Mouse (Mus musculus): ENCODE data around the gene Mad2l1bp. TPM values are rescaled to one million over a fixed set of nuclear protein-coding genes. Genes with fewer than 3 reads are reported as not detected.

The Mad2l1bp gene
- polyA plus RNA-seq, 1 experiment = 43.2 TPM

GRCm38 (mm10) chr17:46104487-46104886 is 48.9 kb downstream of the Mad2l1bp start:
- WGBS = 26% methylated on average over 12 of the region's 12 CpGs
- no peak overlapping the region for H3K4me3 ChIP-seq (ENCODE audit: control insufficient read depth, insufficient read depth, low read length)
- H3K27ac ChIP-seq (ENCODE audit: control insufficient read depth, insufficient read depth, low read length) = no peak overlapping the region
- DNase-seq = no peak
- H3K36me3 ChIP-seq (ENCODE audit: control insufficient read depth, insufficient read depth, low read length) = no peaks in the 10 kb centered on the region
- TF ChIP-seq CTCF (IDR thresholded peaks at IDR 0.05; ENCODE audit: borderline replicate concordance, control insufficient read depth, extremely low read depth, insufficient read depth, low read length, poor library complexity) (no peak), POLR2A (IDR thresholded peaks at IDR 0.05; ENCODE audit: control insufficient read depth, extremely low read depth, insufficient read depth, low read length, poor library complexity) (no peak)
- H3K27me3 ChIP-seq (ENCODE audit: control insufficient read depth, insufficient read depth, low read length) = no peaks in the 10 kb centered on the region
- peaks cover 4% of the 10 kb centered on the region; the same call in 1 of the 2 replicates for H3K4me1 ChIP-seq (replicated peaks; ENCODE audit: control insufficient read depth, insufficient read depth, low read length)

- DNase-seq = no peak
- TF ChIP-seq CTCF (IDR thresholded peaks at IDR 0.05; ENCODE audit: borderline replicate concordance, control insufficient read depth, extremely low read depth, insufficient read depth, low read length, poor library complexity) (no peak), POLR2A (IDR thresholded peaks at IDR 0.05; ENCODE audit: control insufficient read depth, extremely low read depth, insufficient read depth, low read length, poor library complexity) (no peak)
- 97% methylated on average over 8 of the region's 8 CpGs for WGBS
- Histone ChIP-seq H3K4me3 (ENCODE audit: control insufficient read depth, insufficient read depth, low read length) (no peak overlapping the region), H3K36me3 (ENCODE audit: control insufficient read depth, insufficient read depth, low read length) (no peaks in the 10 kb centered on the region), H3K27ac (ENCODE audit: control insufficient read depth, insufficient read depth, low read length) (no peak overlapping the region), H3K27me3 (ENCODE audit: control insufficient read depth, insufficient read depth, low read length) (no peaks in the 10 kb centered on the region), H3K4me1 (replicated peaks; ENCODE audit: control insufficient read depth, insufficient read depth, low read length) (peaks cover 4% of the 10 kb centered on the region; the same call in 1 of the 2 replicates)
These were observed 50.7 kb downstream of the Mad2l1bp start for GRCm38 (mm10) chr17:46102608-46103159.

GRCm38 (mm10) chr17:46101906-46102305 is 51.4 kb downstream of the Mad2l1bp start:
- WGBS = 96% methylated on average over 9 of the region's 9 CpGs
- no peaks in the 10 kb centered on the region for H3K27me3 ChIP-seq (ENCODE audit: control insufficient read depth, insufficient read depth, low read length)
- no peak overlapping the region for H3K4me3 ChIP-seq (ENCODE audit: control insufficient read depth, insufficient read depth, low read length)
- H3K4me1 ChIP-seq (replicated peaks; ENCODE audit: control insufficient read depth, insufficient read depth, low read length) = peaks cover 4% of the 10 kb centered on the region; the same call in 1 of the 2 replicates
- no peak overlapping the region for H3K27ac ChIP-seq (ENCODE audit: control insufficient read depth, insufficient read depth, low read length)
- TF ChIP-seq CTCF (IDR thresholded peaks at IDR 0.05; ENCODE audit: borderline replicate concordance, control insufficient read depth, extremely low read depth, insufficient read depth, low read length, poor library complexity) = no peak
- TF ChIP-seq POLR2A (IDR thresholded peaks at IDR 0.05; ENCODE audit: control insufficient read depth, extremely low read depth, insufficient read depth, low read length, poor library complexity) = no peak
- no peak for DNase-seq
- H3K36me3 ChIP-seq (ENCODE audit: control insufficient read depth, insufficient read depth, low read length) = no peaks in the 10 kb centered on the region

- H3K27me3 ChIP-seq (ENCODE audit: control insufficient read depth, insufficient read depth, low read length) = no peaks in the 10 kb centered on the region
- no peaks in the 10 kb centered on the region for H3K4me1 ChIP-seq (replicated peaks; ENCODE audit: control insufficient read depth, insufficient read depth, low read length)
- TF ChIP-seq CTCF (IDR thresholded peaks at IDR 0.05; ENCODE audit: borderline replicate concordance, control insufficient read depth, extremely low read depth, insufficient read depth, low read length, poor library complexity) = no peak
- TF ChIP-seq POLR2A (IDR thresholded peaks at IDR 0.05; ENCODE audit: control insufficient read depth, extremely low read depth, insufficient read depth, low read length, poor library complexity) = no peak
- no peak for DNase-seq
- no peak overlapping the region for H3K27ac ChIP-seq (ENCODE audit: control insufficient read depth, insufficient read depth, low read length)
- 91% methylated on average over 8 of the region's 8 CpGs for WGBS
- no peak overlapping the region for H3K4me3 ChIP-seq (ENCODE audit: control insufficient read depth, insufficient read depth, low read length)
- no peaks in the 10 kb centered on the region for H3K36me3 ChIP-seq (ENCODE audit: control insufficient read depth, insufficient read depth, low read length)
These were observed 54.8 kb downstream of the Mad2l1bp start for GRCm38 (mm10) chr17:46098525-46098924.

Other genes with a start within 250 kb of the Mad2l1bp start
- gene Vegfa, start 121.2 kb downstream of the Mad2l1bp start, polyA plus RNA-seq (2012; rRNA removed) = 50.3 and 65.2 TPM in 2 replicates
- 56.4 and 57.6 TPM in 2 replicates for gene Mrps18a, start 42.6 kb downstream of the Mad2l1bp start, polyA plus RNA-seq (2012; rRNA removed)
- gene Rsph9, start 9.3 kb downstream of the Mad2l1bp start, polyA plus RNA-seq (2012; rRNA removed) = 1.2 and 2.6 TPM in 2 replicates
- 280 and 339 TPM in 2 replicates for gene Gtpbp2, start 7.5 kb upstream of the Mad2l1bp start, polyA plus RNA-seq (2012; rRNA removed)
- 18.4 and 20.4 TPM in 2 replicates for gene Polh, start 49.1 kb upstream of the Mad2l1bp start, polyA plus RNA-seq (2012; rRNA removed)
- gene Xpo5, start 49.2 kb upstream of the Mad2l1bp start, polyA plus RNA-seq (2012; rRNA removed) = 40.0 and 40.4 TPM in 2 replicates
- 52.6 and 60.6 TPM in 2 replicates for gene Polr1c, start 94.5 kb upstream of the Mad2l1bp start, polyA plus RNA-seq (2012; rRNA removed)
- 250 and 292 TPM in 2 replicates for gene Yipf3, start 94.5 kb upstream of the Mad2l1bp start, polyA plus RNA-seq (2012; rRNA removed)
- 4.2 and 5.3 TPM in 2 replicates for gene Lrrc73, start 100.0 kb upstream of the Mad2l1bp start, polyA plus RNA-seq (2012; rRNA removed)
- 98.7 and 106 TPM in 2 replicates for gene Tjap1, start 129.5 kb upstream of the Mad2l1bp start, polyA plus RNA-seq (2012; rRNA removed)
- 8.5 and 11.3 TPM in 2 replicates for gene Dlk2, start 143.9 kb upstream of the Mad2l1bp start, polyA plus RNA-seq (2012; rRNA removed)
- gene Abcc10, start 174.8 kb upstream of the Mad2l1bp start, polyA plus RNA-seq (2012; rRNA removed) = 31.8 and 33.4 TPM in 2 replicates
- 18.3 and 20.7 TPM in 2 replicates for gene Zfp318, start 230.2 kb upstream of the Mad2l1bp start, polyA plus RNA-seq (2012; rRNA removed)

All from thymus, adult 2 months (tissue).